Comparison of ENCODE assay signal across 8 mouse cellular contexts in genomic region chr11:52345939-52346634, GRCm38 (mm10). TPM values are rescaled to one million over a fixed set of nuclear protein-coding genes. Genes with fewer than 3 reads are reported as not detected.
DNase-seq lines count a peak whose midpoint lies in the region; ATAC-seq lines count a peak whose summit lies in the region.

No protein-coding gene starts in this region.

- H3K4me3 ChIP-seq in hindbrain, embryonic 11.5 days (ENCODE audit: low read depth, low read length), result peak overlapping the region; percentile 16; the same call in 1 of the 2 replicates

- no peaks in the 10 kb centered on the region; the same call in 1 of the 2 replicates for H3K27me3 ChIP-seq in hindbrain, embryonic 11.5 days (ENCODE audit: control insufficient read depth, insufficient read depth, low read length)

- DNase-seq in MN1 (ENCODE audit: low spot score), result peak; percentile 94
- DNase-seq in cerebellum, adult 8-10 months, result peak; percentile 89
- DNase-seq in hindbrain, embryonic 11.5 days (ENCODE audit: low spot score), result peak; percentile 93
- peak; percentile 88 to 90 for DNase-seq in layer of hippocampus, postnatal 10 days (ENCODE audit: low spot score in 2 of 2)
- DNase-seq in lung, postnatal 10 days, result peak; percentile 93
- DNase-seq in ovary, postnatal 36 days (ENCODE audit: low spot score), result peak; percentile 84
- peak; percentile 95 for DNase-seq in thymus, postnatal 25 days

- no peaks in the 10 kb centered on the region for H3K9me3 ChIP-seq in hindbrain, embryonic 11.5 days (ENCODE audit: control insufficient read depth, low read length)

- ATAC-seq in frontal cortex, adult (ENCODE audit: low TSS enrichment), result peak; percentile 79
- ATAC-seq in hindbrain, embryonic 11.5 days (ENCODE audit: low FRiP score), result peak; percentile 51; the same call in 1 of the 2 replicates

- peak overlapping the region; percentile 33 for H3K4me2 ChIP-seq in hindbrain, embryonic 11.5 days (replicated peaks; ENCODE audit: low read depth, low read length)

- no peak overlapping the region for H3K27ac ChIP-seq in hindbrain, embryonic 11.5 days (ENCODE audit: low read depth, low read length)

- no peaks in the 10 kb centered on the region for H3K36me3 ChIP-seq in hindbrain, embryonic 11.5 days (ENCODE audit: control insufficient read depth, insufficient read depth, low read length)

- H3K4me1 ChIP-seq in hindbrain, embryonic 11.5 days (replicated peaks; ENCODE audit: control insufficient read depth, insufficient read depth, low read length), result no peaks in the 10 kb centered on the region

- 15% methylated on average over 10 of the region's 12 CpGs for WGBS in hindbrain, embryonic 11.5 days

- no peak overlapping the region for H3K9ac ChIP-seq in hindbrain, embryonic 11.5 days (ENCODE audit: low read depth, low read length)

RNA-seq across cellular contexts. Expression of gene Vdac1, which starts 14.6 kb away (rescaled TPM):
- polyA plus RNA-seq in hindbrain, embryonic 11.5 days (2014; fragmentation: Nextera tagmentation; extraction: Ambion mirVana), result 205 and 221 TPM in 2 replicates
- 100 to 1,000 TPM; 546 to 556 TPM for total RNA-seq in layer of hippocampus, postnatal 10 days (2021)

RNA-seq across cellular contexts. Expression of gene 9530068E07Rik, which starts 50.1 kb away (rescaled TPM):
- polyA plus RNA-seq in hindbrain, embryonic 11.5 days (2014; fragmentation: Nextera tagmentation; extraction: Ambion mirVana), result 171 and 175 TPM in 2 replicates
- total RNA-seq in layer of hippocampus, postnatal 10 days (2021), result 10 to 100 TPM; 78.7 to 81.4 TPM
